Mouse (Mus musculus) embryonic stem cell, embryonic (primary cell): ENCODE data around the gene Kcnh4.

Source experiments
- CTCF ChIA-PET, 4 experiments: fragments of 300-600 bp in 2 of 4; fragments of 350-600 bp in 2 of 4; sonication (Branson Sonifier 250); formaldehyde crosslinking; loops; one replicate each; lab custom pipeline; 2022; ENCODE audit warnings: inconsistent platforms in 2 of 4; lab: Charles Lee
- POLR2A ChIA-PET, 4 experiments: fragments of 300-600 bp in 2 of 4; fragments of 350-600 bp in 2 of 4; sonication (Branson Sonifier 250); formaldehyde crosslinking; loops; one replicate each; lab custom pipeline; 2022; ENCODE audit warnings: antibody characterized with exemption in 4 of 4, inconsistent platforms in 1 of 4; lab: Charles Lee

The Kcnh4 gene

DNA sequence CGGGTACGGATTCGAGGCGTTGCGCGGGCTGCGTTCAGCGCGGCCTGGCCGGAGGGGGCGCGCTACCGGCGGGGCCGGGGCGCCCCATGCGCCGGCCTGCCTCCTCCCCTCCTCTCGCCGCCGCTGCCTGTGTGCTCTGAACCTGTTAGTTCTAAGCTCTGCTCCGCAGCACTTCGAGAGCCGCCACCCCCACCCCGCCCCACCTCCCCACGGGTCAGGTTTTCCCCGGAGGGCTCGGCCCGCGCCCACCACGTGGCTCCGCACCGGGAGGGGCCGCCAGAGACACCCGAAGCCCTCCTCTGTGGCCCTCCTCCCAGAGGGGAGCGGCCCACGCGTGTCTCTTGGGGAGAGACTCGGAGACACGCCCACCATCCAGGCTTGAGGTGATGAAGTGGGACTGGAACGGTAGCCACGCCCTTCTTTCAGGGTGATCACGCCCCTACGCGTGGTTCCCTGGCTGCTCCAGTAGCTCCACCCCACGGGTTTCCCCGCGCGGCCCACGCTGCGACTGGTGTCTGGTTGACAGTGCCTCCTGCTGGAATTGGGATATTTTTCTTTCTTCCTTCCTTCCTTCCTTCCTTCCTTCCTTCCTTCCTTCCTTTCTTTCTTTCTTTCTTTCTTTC, at the start of gene Kcnh4:
TSS of gene Kcnh4 (minus strand) at position 332 of the 623 bp plus-strand sequence.
- CTCF ChIA-PET = interaction anchor here (0.5 to 6.8 kb wide), 30 partner anchors 9 to 1724 kb away, joined by 3 to 56 read pairs (median 3); partner anchors contain the start of genes Hspb9 (in 2 of the 4), Ghdc (in 1 of the 4) and Jup (in 1 of the 4)
- POLR2A ChIA-PET = interaction anchor here (0.6 to 3.1 kb wide), 24 partner anchors 8 to 1460 kb away, joined by 3 to 19 read pairs (median 4); partner anchors contain the start of genes Rab5c (in 3 of the 4), Acly (in 2 of the 4), Ghdc (in 2 of the 4) and Eif1 (in 1 of the 4)

DNA sequence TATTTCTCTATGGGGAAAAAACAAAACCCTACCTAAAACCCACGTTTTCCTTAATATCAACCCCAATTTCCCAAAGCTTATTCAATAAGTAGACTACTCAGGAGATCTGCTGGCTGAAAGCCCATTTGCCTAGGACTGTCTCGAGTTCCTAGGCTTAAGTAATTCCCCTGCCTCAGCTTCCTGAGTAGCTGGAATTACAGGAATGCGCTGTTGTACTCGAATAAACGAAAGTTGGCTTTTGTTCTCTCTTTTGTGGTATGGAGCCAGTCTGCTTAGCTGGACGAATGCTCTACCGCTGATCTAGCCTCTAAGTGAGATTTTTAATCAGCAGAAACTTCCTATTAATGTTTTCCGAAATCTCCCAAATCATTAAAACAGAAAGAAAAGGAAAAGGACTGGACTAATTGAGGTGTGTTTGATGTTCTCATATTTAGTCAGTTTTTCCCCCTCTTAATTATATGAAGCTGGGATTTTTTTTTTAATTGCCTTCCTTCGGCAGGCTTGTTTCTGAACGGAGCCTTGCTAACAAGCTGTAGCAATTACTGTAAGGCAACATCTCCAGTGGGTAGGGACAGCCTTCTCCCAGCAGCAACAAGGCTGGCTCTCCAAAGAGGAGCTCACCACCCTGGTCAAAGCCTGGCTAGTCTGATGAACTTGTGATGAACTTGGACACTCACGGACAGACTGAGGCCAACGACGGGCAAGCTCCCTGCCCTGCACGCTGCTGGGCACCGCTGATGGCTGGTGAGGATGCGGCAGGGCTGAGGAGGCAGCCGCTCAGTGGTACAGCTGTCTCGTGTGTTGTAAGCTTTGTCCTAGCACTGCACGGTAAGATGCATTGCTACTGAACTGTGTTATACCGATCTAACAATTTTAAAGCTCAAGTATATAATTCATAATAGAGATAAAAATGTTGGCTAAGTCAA, 46.9 kb upstream of the Kcnh4 start:
- ChIA-PET CTCF (interaction anchor here in 3 of 4 experiments (0.6 to 1.1 kb wide), 4 partner anchors 10 to 325 kb away, joined by 3 to 4 read pairs (median 3); no protein-coding TSS in a partner anchor), POLR2A (interaction anchor here in 3 of 4 experiments (0.6 to 2.2 kb wide), 10 partner anchors 10 to 486 kb away, joined by 3 to 10 read pairs (median 4); partner anchors contain the start of genes Stat3 (in 3 of the 3) and Rab5c (in 1 of the 3))

GRCm38 (mm10) chr11:100805535-100805934, 45.8 kb upstream of the Kcnh4 start:
- CTCF ChIA-PET = interaction anchor here in 1 of 4 experiments (0.5 kb wide), 1 partner anchor 47 kb away, joined by 6 read pairs; no protein-coding TSS in a partner anchor
- POLR2A ChIA-PET = interaction anchor here in 1 of 4 experiments (0.8 to 1.7 kb wide), 2 partner anchors 9 to 29 kb away, joined by 3 to 4 read pairs; no protein-coding TSS in a partner anchor

DNA sequence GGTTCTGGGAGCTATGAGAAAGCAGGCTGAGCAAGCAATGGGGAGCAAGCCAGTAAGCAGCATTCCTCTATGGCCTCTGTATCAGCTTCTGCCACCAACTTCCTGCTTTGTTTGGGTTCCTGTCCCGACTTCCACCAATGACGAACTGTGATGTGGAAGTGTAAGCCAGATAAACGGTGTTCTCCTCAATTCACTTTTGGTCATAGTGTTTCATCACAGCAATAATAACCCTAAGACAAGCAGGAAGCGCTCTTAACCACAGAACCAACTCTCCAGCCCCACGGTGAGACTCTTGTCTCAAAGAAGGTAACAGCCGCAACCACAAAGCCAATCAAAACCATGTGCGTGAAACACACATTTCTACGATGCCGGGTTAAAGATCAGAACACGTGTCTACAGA, 44.7 kb upstream of the Kcnh4 start:
- POLR2A ChIA-PET = interaction anchor here in 2 of 4 experiments (0.5 to 0.6 kb wide), 3 partner anchors 69 to 136 kb away, joined by 3 to 5 read pairs (median 4); no protein-coding TSS in a partner anchor
- CTCF ChIA-PET = no interaction called here

DNA sequence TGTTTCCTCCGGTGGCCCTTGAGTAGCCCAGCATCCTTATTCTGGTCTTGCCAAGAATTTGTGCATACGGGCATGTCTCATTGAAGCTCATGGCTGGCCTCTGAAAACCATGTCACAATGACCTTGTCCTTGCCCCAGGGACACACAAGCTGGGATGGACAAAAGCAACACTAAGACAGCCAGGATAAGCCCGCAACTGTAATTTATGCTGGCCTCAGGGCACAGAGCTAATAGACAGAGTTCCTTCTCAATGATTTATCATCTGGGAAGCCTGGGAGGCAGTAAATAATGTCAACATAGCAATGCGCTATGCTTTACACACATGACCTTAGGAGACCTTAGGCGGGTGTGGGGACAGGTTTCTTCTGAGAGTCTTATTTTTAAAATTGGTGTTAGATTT, 39.7 kb upstream of the Kcnh4 start:
- ChIA-PET CTCF (interaction anchor here in 2 of 4 experiments (0.6 kb wide), 2 partner anchors 40 to 173 kb away, joined by 3 read pairs; partner anchors contain the start of gene Kcnh4 (in 1 of the 2)), POLR2A (interaction anchor here in 2 of 4 experiments (0.5 to 2.5 kb wide), 5 partner anchors 9 to 643 kb away, joined by 3 to 6 read pairs (median 4); partner anchors contain the start of genes Ghdc (in 1 of the 2) and Rpl27 (in 1 of the 2))

- POLR2A ChIA-PET = interaction anchor here in 3 of 4 experiments (0.6 to 1.3 kb wide), 8 partner anchors 9 to 212 kb away, joined by 3 to 4 read pairs (median 3); partner anchors contain the start of gene Rab5c (in 1 of the 3)
- CTCF ChIA-PET = interaction anchor here in 2 of 4 experiments (0.6 to 1.4 kb wide), 7 partner anchors 10 to 150 kb away, joined by 3 to 10 read pairs (median 3); no protein-coding TSS in a partner anchor
Observed at GRCm38 (mm10) chr11:100796585-100796984, 36.8 kb upstream of the Kcnh4 start.

DNA sequence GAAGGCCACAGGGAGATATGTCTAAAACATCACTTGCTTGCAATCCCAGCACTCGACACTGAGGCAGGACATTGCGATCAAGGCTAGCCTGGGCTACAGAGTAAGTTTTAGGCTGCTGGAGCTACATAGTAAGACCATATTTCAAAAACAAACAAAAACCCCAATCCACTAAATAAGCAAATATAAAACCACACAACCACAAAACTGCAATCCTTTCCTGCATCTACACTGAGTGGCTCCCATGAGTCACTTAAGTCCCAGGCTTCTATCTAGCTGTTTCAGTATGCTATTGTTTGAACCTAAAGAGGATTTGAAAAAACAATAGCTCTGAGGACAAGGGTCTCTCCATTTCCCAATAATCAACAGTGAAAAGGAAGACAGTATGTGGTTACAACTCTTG, 35.6 kb upstream of the Kcnh4 start:
- ChIA-PET POLR2A (interaction anchor here in 1 of 4 experiments (0.8 kb wide), 1 partner anchor 14 kb away, joined by 3 read pairs; no protein-coding TSS in a partner anchor), CTCF (interaction anchor here in 1 of 4 experiments (0.7 kb wide), 1 partner anchor 22 kb away, joined by 3 read pairs; no protein-coding TSS in a partner anchor)

DNA sequence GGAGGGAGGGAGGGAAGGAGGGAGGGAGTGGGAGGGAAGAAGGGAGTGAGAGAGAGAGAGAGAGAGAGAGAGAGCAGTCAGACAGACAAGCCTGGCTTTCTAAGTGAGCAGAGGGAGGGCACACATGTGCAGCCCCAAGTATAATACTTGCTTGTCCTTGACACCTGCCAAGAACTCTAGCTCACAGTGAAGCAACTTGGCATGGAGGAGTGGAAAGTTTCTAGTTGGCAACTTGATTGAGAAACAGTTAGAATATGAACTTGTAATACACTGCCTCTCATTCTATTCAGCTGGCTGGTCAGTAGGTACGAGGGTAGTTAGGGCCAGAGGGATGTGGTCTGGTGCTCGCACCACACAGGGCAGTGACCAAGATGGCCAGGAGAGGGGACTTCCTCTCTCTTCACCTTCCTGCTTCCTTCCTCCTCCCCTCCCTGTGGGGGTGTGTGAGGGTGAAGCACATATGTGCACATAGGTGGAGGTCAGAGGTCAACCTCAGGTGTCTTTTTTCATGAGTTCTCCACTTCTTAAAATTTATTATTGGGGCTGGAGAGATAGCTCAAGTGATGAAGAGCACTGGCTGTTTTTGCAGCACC, 31.8 kb upstream of the Kcnh4 start:
- ChIA-PET CTCF (no interaction called here), POLR2A (interaction anchor here in 1 of 4 experiments (1.0 kb wide), 1 partner anchor 9 kb away, joined by 3 read pairs; no protein-coding TSS in a partner anchor)

- POLR2A ChIA-PET = interaction anchor here in 2 of 4 experiments (1.1 to 1.9 kb wide), 2 partner anchors 10 to 53 kb away, joined by 3 to 4 read pairs; partner anchors contain the start of gene Rab5c (in 1 of the 2)
- CTCF ChIA-PET = interaction anchor here in 1 of 4 experiments (0.7 kb wide), 1 partner anchor 23 kb away, joined by 3 read pairs; no protein-coding TSS in a partner anchor
Observed at GRCm38 (mm10) chr11:100790644-100791043, 30.9 kb upstream of the Kcnh4 start.

- ChIA-PET CTCF (interaction anchor here in 1 of 4 experiments (0.7 kb wide), 1 partner anchor 24 kb away, joined by 3 read pairs; no protein-coding TSS in a partner anchor), POLR2A (interaction anchor here in 1 of 4 experiments (1.9 kb wide), 1 partner anchor 9 kb away, joined by 4 read pairs; no protein-coding TSS in a partner anchor)
Observed at GRCm38 (mm10) chr11:100789702-100790101, 30.0 kb upstream of the Kcnh4 start.

- ChIA-PET CTCF (interaction anchor here in 1 of 4 experiments (0.6 kb wide), 1 partner anchor 462 kb away, joined by 4 read pairs; no protein-coding TSS in a partner anchor), POLR2A (interaction anchor here in 1 of 4 experiments (0.6 to 0.7 kb wide), 2 partner anchors 245 to 247 kb away, joined by 3 to 4 read pairs; no protein-coding TSS in a partner anchor)
Observed at GRCm38 (mm10) chr11:100785774-100786173, 26.0 kb upstream of the Kcnh4 start.

DNA sequence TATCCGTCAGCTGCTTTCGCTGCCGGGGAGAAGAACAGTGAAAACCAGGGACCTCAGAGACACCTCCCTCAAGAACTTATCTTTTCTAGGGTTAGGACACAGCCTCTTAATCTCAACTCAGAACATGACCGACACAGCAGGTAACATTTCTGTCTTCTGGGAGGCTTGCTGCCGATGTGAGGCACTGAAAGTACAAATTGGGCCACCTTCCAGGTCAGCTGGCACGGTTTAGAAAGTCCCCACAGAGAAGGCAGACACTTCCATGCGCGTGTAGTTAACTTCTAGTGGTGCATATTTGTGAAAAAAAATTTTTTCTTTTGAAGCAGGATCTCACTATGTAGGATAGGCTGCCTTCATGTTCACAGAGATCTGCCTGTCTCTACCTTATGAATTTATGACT, 24.5 kb upstream of the Kcnh4 start:
- POLR2A ChIA-PET = interaction anchor here in 1 of 4 experiments (0.6 to 1.7 kb wide), 2 partner anchors 464 to 618 kb away, joined by 3 to 5 read pairs; no protein-coding TSS in a partner anchor
- CTCF ChIA-PET = interaction anchor here in 1 of 4 experiments (0.6 kb wide), 1 partner anchor 248 kb away, joined by 3 read pairs; no protein-coding TSS in a partner anchor

- ChIA-PET CTCF (interaction anchor here in 2 of 4 experiments (1.0 to 2.9 kb wide), 2 partner anchors 21 kb away, joined by 3 to 10 read pairs; no protein-coding TSS in a partner anchor), POLR2A (interaction anchor here in 3 of 4 experiments (0.8 to 1.8 kb wide), 11 partner anchors 9 to 462 kb away, joined by 3 to 5 read pairs (median 3); no protein-coding TSS in a partner anchor)
Observed at GRCm38 (mm10) chr11:100782568-100782967, 22.8 kb upstream of the Kcnh4 start.

DNA sequence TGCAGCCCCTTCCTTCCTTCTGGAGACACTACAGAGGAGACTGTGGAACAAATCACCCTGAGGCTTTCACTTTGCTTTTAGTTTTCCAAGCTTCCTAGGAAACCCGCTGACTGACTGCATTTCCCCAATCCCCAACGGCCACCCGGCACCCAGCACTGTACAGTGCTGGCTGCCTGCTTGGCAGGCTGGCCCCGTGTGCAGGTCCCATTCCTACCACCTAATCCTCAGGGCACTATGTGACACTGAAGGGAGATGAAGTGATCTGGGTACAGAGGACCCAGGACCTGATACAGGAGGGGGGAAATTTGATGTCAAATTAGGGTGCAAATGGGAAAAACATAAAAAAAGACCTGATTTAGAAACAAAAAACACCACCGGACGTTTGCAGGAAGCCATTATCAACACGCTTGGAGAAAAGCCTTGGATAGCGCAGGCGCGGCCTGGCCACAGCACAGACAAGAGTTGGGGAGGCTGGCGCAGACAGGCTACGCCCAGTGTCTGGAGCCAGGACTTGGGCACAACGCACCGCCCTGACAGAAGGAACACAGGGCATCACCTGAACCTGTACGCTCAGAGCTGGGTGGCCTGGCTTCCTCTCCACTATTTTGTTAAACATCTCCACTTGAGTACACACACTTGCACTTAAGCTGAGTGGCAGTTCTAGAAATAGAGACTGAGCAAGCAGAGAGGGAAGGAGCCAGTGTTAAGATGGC, 22.2 kb upstream of the Kcnh4 start:
- ChIA-PET POLR2A (interaction anchor here in 2 of 4 experiments (0.8 to 2.7 kb wide), 11 partner anchors 8 to 248 kb away, joined by 3 to 10 read pairs (median 4); partner anchors contain the start of gene Ghdc (in 1 of the 2)), CTCF (interaction anchor here in 2 of 4 experiments (1.0 to 2.9 kb wide), 2 partner anchors 20 kb away, joined by 3 to 10 read pairs; no protein-coding TSS in a partner anchor)

DNA sequence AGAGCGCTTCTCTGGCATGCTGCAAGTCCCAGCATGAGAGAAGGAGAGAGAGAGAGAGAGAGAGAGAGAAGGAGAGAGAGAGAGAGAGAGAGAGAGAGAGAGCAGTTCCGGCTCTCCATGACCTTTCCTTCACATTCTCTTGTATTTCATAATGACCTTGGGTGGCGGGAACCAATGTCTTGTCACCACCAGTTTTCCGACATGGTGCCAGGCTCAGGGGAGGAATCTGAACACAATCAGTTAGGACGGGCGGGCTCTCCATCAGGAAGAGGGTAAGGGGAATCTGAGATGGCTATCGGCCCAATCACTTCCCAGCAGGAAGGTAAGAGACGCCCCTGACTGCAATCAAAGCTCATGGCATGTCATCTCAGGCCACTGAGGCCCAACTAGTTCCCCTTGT, 20.5 kb upstream of the Kcnh4 start:
- POLR2A ChIA-PET = interaction anchor here in 3 of 4 experiments (0.5 to 2.7 kb wide), 9 partner anchors 10 to 461 kb away, joined by 3 to 10 read pairs (median 3); partner anchors contain the start of genes Ghdc (in 2 of the 3), Eif1 (in 1 of the 3) and Rab5c (in 1 of the 3)
- CTCF ChIA-PET = interaction anchor here in 1 of 4 experiments (2.9 kb wide), 1 partner anchor 19 kb away, joined by 10 read pairs; no protein-coding TSS in a partner anchor
